Mouse (Mus musculus): ENCODE measurements at regions not wholly inside any gene's neighbourhood (a gene's known extent, or its start where the extent isn't known, plus 50 kb on each side); places are given as distances from the start of the nearest gene placed in this dataset.
A peak's percentile ranks its signal among the peaks of the same experiment; 100 is the strongest.

DNA sequence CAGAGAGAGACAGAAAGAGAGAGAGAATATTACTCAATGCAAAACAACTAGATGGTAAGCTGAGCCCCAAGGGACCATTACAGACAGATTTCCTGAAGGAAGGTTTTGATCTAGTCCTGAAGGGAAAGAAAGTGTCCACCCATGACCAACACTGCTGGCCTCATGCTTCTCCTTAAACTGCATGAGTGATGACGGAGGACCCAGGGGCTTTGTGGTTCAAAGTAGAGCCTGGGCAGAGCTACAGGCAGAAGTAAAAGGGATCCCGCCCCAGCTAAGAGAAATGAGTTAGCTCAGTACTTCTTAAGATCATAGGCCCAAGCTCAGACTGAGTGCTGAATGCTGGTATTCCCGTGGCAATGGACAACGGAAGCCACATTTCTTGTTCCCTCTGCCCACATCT lies 476.9 kb downstream of the Bnc2 start:
- no peak overlapping the region for H3K9ac ChIP-seq

GRCm38 (mm10) chr4:84199181-84199656 lies 475.9 kb downstream of the Bnc2 start:
- Histone ChIP-seq H3K27ac (no peak overlapping the region), H3K36me3 (replicated peaks) (no peaks in the 10 kb centered on the region), H3K27me3 (peaks cover 6% of the 10 kb centered on the region; the same call in 1 of the 2 replicates), H3K9ac (no peak overlapping the region), H3K4me1 (peaks cover 18% of the 10 kb centered on the region), H3K4me2 (no peak overlapping the region), H3K9me3 (no peaks in the 10 kb centered on the region), H3K4me3 (replicated peaks) (no peak overlapping the region)
- ATAC-seq (ENCODE audit: low FRiP score): no peak
- WGBS: 42% methylated on average over 9 of the region's 9 CpGs

More for the DNA sequence above, 476.9 kb downstream of the Bnc2 start:
- H3K27ac ChIP-seq: no peak overlapping the region
- H3K4me1 ChIP-seq: peaks cover 18% of the 10 kb centered on the region
- peaks cover 6% of the 10 kb centered on the region; the same call in 1 of the 2 replicates for H3K27me3 ChIP-seq
- no peak overlapping the region for H3K4me2 ChIP-seq
- no peak overlapping the region for H3K4me3 ChIP-seq (replicated peaks)
- WGBS: 91% methylated on average over 4 of the region's 4 CpGs
- ATAC-seq (ENCODE audit: low FRiP score): no peak
- H3K9me3 ChIP-seq: no peaks in the 10 kb centered on the region
- no peaks in the 10 kb centered on the region for H3K36me3 ChIP-seq (replicated peaks)

- H3K9ac ChIP-seq: no peak overlapping the region
- no peaks in the 10 kb centered on the region for H3K36me3 ChIP-seq (replicated peaks)
- peaks cover 6% of the 10 kb centered on the region; the same call in 1 of the 2 replicates for H3K27me3 ChIP-seq
- no peak overlapping the region for H3K27ac ChIP-seq
- peaks cover 18% of the 10 kb centered on the region for H3K4me1 ChIP-seq
- 62% methylated on average over 3 of the region's 3 CpGs for WGBS
- no peaks in the 10 kb centered on the region for H3K9me3 ChIP-seq
- ATAC-seq (ENCODE audit: low FRiP score): no peak
- H3K4me2 ChIP-seq: no peak overlapping the region
- no peak overlapping the region for H3K4me3 ChIP-seq (replicated peaks)
Observed at GRCm38 (mm10) chr4:84201001-84201400, 474.1 kb downstream of the Bnc2 start.

- peak; percentile 67; the same call in 1 of the 2 replicates for ATAC-seq (ENCODE audit: low FRiP score)
- no peak overlapping the region for H3K9ac ChIP-seq
- no peaks in the 10 kb centered on the region for H3K36me3 ChIP-seq (replicated peaks)
- H3K9me3 ChIP-seq: no peaks in the 10 kb centered on the region
- no peak overlapping the region for H3K4me3 ChIP-seq (replicated peaks)
- WGBS: 19% methylated on average over 2 of the region's 2 CpGs
- H3K4me1 ChIP-seq: peaks cover 18% of the 10 kb centered on the region
- H3K4me2 ChIP-seq: no peak overlapping the region
- H3K27me3 ChIP-seq: peaks cover 6% of the 10 kb centered on the region; the same call in 1 of the 2 replicates
- H3K27ac ChIP-seq: no peak overlapping the region
Observed at GRCm38 (mm10) chr4:84202231-84202630, 472.8 kb downstream of the Bnc2 start.

DNA sequence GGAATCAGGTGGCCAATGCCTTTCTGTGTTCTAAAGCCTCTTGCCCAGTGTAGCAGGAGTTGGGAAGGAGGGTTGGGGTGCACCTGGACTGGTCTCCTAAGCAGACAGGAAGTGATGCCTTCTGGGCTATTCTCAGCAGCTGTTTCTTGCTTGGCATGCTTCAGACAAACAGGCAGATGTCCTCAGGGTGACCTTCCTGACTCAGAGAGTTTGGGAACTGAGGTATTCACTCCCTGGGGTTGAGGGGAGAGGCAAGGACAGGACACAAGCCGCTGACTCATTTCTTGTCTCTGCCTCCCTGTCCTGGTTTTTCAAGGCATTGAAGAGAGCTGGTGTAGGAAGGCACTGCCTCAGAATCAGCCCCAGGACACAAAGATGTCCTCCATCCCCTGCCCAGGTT lies 471.4 kb downstream of the Bnc2 start:
- H3K9ac ChIP-seq: no peak overlapping the region
- no peak for ATAC-seq (ENCODE audit: low FRiP score)
- no peaks in the 10 kb centered on the region for H3K36me3 ChIP-seq (replicated peaks)
- no peak overlapping the region for H3K27ac ChIP-seq
- peaks cover 18% of the 10 kb centered on the region for H3K4me1 ChIP-seq
- H3K9me3 ChIP-seq: no peaks in the 10 kb centered on the region
- no peak overlapping the region for H3K4me2 ChIP-seq
- 0 out of 2 replicates have a peak, but pooled peaks cover 6% of the 10 kb centered on the region for H3K27me3 ChIP-seq
- 91% methylated on average over 1 of the region's 1 CpGs for WGBS
- no peak overlapping the region for H3K4me3 ChIP-seq (replicated peaks)

DNA sequence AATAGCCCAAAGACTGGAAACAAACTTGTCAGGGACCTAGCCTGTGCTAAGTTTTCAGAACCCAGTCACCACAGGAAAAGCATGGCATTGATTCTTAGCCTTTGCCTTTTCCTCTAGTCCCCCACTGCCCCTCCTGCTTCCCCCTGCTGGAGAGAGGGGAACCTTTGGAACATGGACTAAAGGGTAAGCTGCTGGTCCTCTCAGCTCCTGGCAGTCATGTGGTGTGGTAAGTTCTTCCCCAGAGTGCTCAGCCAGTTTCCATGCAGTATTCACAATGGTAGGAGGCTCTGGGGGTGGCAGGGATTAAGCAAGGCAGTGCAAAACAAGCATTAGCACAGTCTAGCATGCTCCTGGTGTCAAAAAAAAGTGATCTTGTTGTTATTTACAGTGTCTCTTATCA lies 470.3 kb downstream of the Bnc2 start:
- Histone ChIP-seq H3K27ac (no peak overlapping the region), H3K9me3 (no peaks in the 10 kb centered on the region), H3K4me2 (no peak overlapping the region), H3K27me3 (0 out of 2 replicates have a peak, but pooled peaks cover 6% of the 10 kb centered on the region), H3K4me3 (replicated peaks) (no peak overlapping the region), H3K9ac (no peak overlapping the region), H3K36me3 (replicated peaks) (no peaks in the 10 kb centered on the region), H3K4me1 (peaks cover 12% of the 10 kb centered on the region)
- ATAC-seq (ENCODE audit: low FRiP score): no peak

- no peak overlapping the region for H3K4me2 ChIP-seq
- H3K9me3 ChIP-seq: no peaks in the 10 kb centered on the region
- no peak overlapping the region for H3K27ac ChIP-seq
- WGBS: 65% methylated on average over 1 of the region's 1 CpGs
- H3K4me1 ChIP-seq: peaks cover 12% of the 10 kb centered on the region
- no peak overlapping the region for H3K4me3 ChIP-seq (replicated peaks)
- ATAC-seq (ENCODE audit: low FRiP score): no peak
- no peaks in the 10 kb centered on the region for H3K27me3 ChIP-seq
- H3K36me3 ChIP-seq (replicated peaks): no peaks in the 10 kb centered on the region
- no peak overlapping the region for H3K9ac ChIP-seq
Observed at GRCm38 (mm10) chr4:84208175-84208574, 466.9 kb downstream of the Bnc2 start.

GRCm38 (mm10) chr4:84209538-84209937 lies 465.5 kb downstream of the Bnc2 start:
- Histone ChIP-seq H3K4me1 (peaks cover 12% of the 10 kb centered on the region), H3K27ac (no peak overlapping the region), H3K27me3 (no peaks in the 10 kb centered on the region), H3K9ac (no peak overlapping the region), H3K9me3 (no peaks in the 10 kb centered on the region), H3K4me2 (no peak overlapping the region), H3K36me3 (replicated peaks) (no peaks in the 10 kb centered on the region), H3K4me3 (replicated peaks) (no peak overlapping the region)
- ATAC-seq (ENCODE audit: low FRiP score): no peak
- 90% methylated on average over 2 of the region's 2 CpGs for WGBS

DNA sequence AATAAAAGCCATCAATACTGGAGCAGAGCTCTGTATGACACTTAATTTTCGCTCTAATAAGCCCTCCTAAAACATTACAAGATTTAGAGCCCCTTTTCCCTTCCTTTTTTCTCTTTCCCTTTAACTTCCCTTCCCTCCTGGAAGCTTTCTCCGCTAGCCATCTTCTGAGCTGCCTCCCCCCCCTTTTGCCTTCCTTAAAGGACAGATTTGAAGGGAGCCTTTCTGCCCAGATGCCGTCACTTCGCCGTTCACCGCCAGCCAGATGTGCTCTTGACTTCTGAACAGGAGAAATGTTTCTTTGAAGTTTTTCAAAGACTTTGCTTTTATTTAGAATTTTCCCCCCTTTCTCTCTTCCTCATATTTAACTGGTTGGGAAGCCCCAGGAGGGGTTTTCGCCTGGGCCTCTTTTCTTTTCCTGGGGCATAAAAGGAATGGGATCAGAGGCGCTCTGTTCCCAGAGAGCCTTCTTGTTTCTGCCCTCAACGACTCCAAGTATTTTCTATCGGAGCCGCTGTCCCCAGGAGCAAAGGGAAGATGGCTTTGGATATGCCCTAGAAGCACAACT lies 463.7 kb downstream of the Bnc2 start:
- no peak for ATAC-seq (ENCODE audit: low FRiP score)
- H3K27me3 ChIP-seq: no peaks in the 10 kb centered on the region
- H3K9ac ChIP-seq: no peak overlapping the region
- H3K4me1 ChIP-seq: peaks cover 12% of the 10 kb centered on the region
- H3K9me3 ChIP-seq: no peaks in the 10 kb centered on the region
- H3K36me3 ChIP-seq (replicated peaks): no peaks in the 10 kb centered on the region
- WGBS: 29% methylated on average over 11 of the region's 11 CpGs
- H3K4me3 ChIP-seq (replicated peaks): no peak overlapping the region
- no peak overlapping the region for H3K4me2 ChIP-seq
- H3K27ac ChIP-seq: no peak overlapping the region

DNA sequence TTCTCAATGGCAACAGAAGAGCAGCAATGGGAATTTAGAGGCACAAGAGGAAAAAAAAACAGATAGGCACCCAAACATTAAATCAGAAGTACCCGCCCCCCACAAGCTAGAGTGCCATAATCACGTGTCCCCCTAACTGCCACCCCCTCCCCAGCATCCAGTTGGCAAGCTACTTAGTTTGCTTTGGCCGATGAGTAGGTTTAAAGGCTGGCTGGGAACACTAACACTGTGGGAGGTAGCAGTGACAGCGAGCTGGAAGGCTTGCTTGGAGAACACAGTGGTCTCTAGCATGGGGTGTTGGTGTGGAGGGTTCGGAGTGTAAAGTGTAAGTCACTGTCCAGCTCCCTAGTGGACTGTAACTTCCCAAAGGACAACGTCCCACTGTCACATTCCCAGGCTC lies 463.1 kb downstream of the Bnc2 start:
- no peak overlapping the region for H3K4me3 ChIP-seq (replicated peaks)
- no peak overlapping the region for H3K4me2 ChIP-seq
- WGBS: 64% methylated on average over 6 of the region's 6 CpGs
- no peaks in the 10 kb centered on the region for H3K27me3 ChIP-seq
- no peak overlapping the region for H3K9ac ChIP-seq
- no peaks in the 10 kb centered on the region for H3K9me3 ChIP-seq
- ATAC-seq (ENCODE audit: low FRiP score): no peak
- peaks cover 12% of the 10 kb centered on the region for H3K4me1 ChIP-seq
- no peak overlapping the region for H3K27ac ChIP-seq
- H3K36me3 ChIP-seq (replicated peaks): no peaks in the 10 kb centered on the region

- no peak for ATAC-seq (ENCODE audit: low FRiP score)
- peaks cover 12% of the 10 kb centered on the region for H3K4me1 ChIP-seq
- WGBS: 93% methylated on average over 8 of the region's 8 CpGs
- no peaks in the 10 kb centered on the region for H3K27me3 ChIP-seq
- H3K4me3 ChIP-seq (replicated peaks): no peak overlapping the region
- no peak overlapping the region for H3K4me2 ChIP-seq
- H3K36me3 ChIP-seq (replicated peaks): no peaks in the 10 kb centered on the region
- no peak overlapping the region for H3K27ac ChIP-seq
- no peak overlapping the region for H3K9ac ChIP-seq
- H3K9me3 ChIP-seq: no peaks in the 10 kb centered on the region
Observed at GRCm38 (mm10) chr4:84214523-84214922, 460.6 kb downstream of the Bnc2 start.

DNA sequence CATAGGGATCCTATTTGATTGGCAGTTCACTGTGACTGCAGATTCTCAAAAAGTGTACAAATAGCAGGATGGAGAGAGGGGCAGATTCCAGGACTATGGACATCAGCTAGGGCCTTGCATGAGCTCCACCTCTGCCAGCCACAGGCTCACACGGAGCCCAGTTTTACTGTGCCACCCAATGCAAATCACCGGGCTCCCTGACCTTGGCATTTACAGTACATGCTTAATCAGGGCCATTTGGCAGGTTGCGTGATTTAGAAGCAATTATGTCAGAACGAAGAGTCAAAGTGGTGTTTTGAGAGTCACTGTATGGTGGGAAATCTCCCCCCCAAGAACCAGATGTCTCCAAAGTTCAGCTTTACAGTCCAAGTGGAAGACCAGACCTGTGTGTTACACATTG lies 456.1 kb downstream of the Bnc2 start:
- 89% methylated on average over 4 of the region's 4 CpGs for WGBS

DNA sequence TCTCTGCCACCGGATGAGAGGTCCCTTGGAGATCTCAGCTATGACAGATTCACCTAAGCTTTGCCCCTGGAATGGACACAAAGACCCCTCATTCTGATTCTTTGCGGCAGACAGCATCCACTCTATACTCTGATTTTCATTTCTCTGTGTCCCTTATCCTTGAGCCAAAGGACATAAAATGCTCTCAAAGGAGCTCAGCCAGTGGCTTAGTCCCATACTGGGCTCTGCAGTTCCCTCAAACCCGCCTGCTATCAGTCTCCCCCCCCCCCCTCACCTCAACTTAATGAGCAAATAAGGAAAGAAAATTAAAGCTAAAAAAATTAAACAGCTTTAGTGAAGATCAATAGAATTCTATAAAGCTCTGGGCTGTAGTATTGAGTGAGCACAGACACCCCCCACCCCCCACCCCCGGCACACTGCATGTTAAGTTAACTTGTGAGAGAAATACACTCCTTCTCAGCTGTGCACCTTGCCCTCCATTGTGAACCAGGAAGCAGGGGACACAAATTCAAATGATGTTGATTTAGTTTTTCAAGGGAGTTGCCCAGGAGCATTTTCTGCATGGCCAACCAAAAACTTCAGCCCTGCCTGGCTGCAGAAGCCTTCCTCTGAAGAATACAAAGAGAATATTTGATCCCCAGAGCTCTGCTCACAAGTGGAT lies 452.9 kb downstream of the Bnc2 start:
- ATAC-seq (ENCODE audit: low FRiP score): no peak
- 36% methylated on average over 4 of the region's 4 CpGs for WGBS

More for the DNA sequence above, 456.1 kb downstream of the Bnc2 start:
- H3K9ac ChIP-seq: no peak overlapping the region
- no peak overlapping the region for H3K4me2 ChIP-seq
- H3K9me3 ChIP-seq: no peaks in the 10 kb centered on the region
- no peaks in the 10 kb centered on the region for H3K36me3 ChIP-seq (replicated peaks)
- no peak overlapping the region for H3K27ac ChIP-seq
- no peak for ATAC-seq (ENCODE audit: low FRiP score)
- peaks cover 12% of the 10 kb centered on the region for H3K4me1 ChIP-seq
- no peak overlapping the region for H3K4me3 ChIP-seq (replicated peaks)
- H3K27me3 ChIP-seq: no peaks in the 10 kb centered on the region

More for the DNA sequence above, 452.9 kb downstream of the Bnc2 start:
- Histone ChIP-seq H3K4me1 (peaks cover 12% of the 10 kb centered on the region), H3K9ac (no peak overlapping the region), H3K36me3 (replicated peaks) (no peaks in the 10 kb centered on the region), H3K27me3 (no peaks in the 10 kb centered on the region), H3K4me2 (no peak overlapping the region), H3K9me3 (no peaks in the 10 kb centered on the region), H3K4me3 (replicated peaks) (no peak overlapping the region), H3K27ac (no peak overlapping the region)

Measured in forebrain, embryonic 12.5 days (tissue).